Mouse (Mus musculus) ES-E14 (cell line): ENCODE measurements around the gene Mepe.

Experiments used
- HCFC1 ChIP-seq: IDR thresholded peaks from 2 replicates; pipeline ENCODE4 v1.6.1; 2012; ENCODE audit warnings: low read length, inconsistent platforms, borderline replicate concordance; ENCODE audit not compliant: insufficient read depth
- ZC3H11A ChIP-seq: IDR thresholded peaks from 2 replicates; pipeline ENCODE4 v1.6.1; 2012; ENCODE audit warnings: low read depth, mild to moderate bottlenecking, inconsistent platforms, low read length, borderline replicate concordance
- ZNF384 ChIP-seq: IDR thresholded peaks from 2 replicates; pipeline ENCODE4 v1.6.1; 2012; ENCODE audit warnings: low read depth, low read length, inconsistent platforms

DNA sequence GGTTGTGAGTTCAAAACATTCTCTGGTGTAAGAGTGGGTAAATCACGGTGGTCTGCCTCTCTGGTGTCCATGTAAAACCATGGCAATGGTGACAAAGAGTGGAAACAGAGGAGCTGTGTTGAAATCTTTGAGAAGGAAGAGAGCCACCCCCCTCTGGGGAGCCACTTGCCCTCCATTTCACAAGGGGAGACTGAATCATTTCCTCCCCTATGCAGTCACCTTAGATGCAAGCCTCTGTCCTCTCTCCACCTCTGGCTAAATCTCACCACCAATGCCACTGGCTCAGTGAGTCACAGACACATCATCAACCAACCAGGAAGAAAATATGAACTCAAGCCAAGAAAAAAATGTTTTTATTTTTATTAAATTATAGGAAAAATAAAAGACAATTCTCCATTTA is 55.4 kb downstream of the Mepe start:
- TF ChIP-seq ZC3H11A (no peak), HCFC1 (no peak), ZNF384 (no peak)
